Mouse (Mus musculus): ENCODE results near the gene March2.

Gene March2

DNA sequence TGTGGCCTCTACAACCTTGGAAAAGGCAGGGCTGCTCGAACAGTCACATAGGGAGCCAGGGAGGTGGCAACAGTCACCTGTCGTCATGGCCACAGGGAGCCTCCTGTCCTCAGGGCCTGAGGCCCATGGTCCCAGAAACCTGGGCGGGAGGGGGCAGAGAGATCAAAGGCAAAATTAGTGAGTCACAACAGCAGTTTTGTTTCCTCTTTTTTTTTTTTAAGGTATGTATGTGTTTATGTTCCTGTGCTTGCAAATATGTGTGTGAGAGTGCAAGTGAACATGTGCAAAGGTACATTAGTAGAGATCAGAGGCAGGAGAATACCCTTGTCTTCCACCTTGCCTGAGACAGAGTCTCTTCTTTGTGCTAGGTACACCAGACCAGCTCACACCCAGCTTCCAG lies 8.6 kb downstream of the March2 start:
- Histone ChIP-seq H3K4me3 (replicated peaks; ENCODE audit: low read length) (no peak overlapping the region), H3K4me1 (replicated peaks; ENCODE audit: low read depth, low read length) (peaks cover 11% of the 10 kb centered on the region), H3K27me3 (ENCODE audit: insufficient read depth, low read length) (no peaks in the 10 kb centered on the region), H3K36me3 (ENCODE audit: insufficient read depth, low read length) (peaks cover 48% of the 10 kb centered on the region), H3K9me3 (ENCODE audit: low read length) (no peaks in the 10 kb centered on the region)
- TF ChIP-seq CTCF (conservative IDR thresholded peaks at IDR 0.05; ENCODE audit: low read length) (no peak), POU5F1 (IDR thresholded peaks at IDR 0.05; ENCODE audit: borderline replicate concordance, low read length) (no peak), NANOG (IDR thresholded peaks at IDR 0.05; ENCODE audit: borderline replicate concordance, low read length) (no peak)

DNA sequence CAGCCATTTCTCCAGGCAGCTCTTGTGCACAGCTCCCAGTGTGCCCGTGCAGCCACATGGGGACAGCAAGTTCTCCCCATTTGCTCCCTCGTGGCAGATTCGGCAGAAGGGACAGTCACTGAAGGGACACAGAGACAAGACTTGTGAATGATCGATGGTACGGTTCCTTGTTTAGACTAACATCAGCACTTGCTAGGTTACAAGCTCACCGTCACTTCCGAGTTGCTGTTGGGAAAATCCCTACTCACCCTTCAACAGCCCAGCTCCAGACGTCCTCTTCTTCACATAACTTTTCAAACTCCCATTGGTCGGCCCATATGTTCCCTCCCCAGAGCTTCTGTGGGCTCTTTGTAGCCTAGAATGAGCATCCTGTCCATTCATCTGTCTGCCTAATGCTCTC lies 15.4 kb downstream of the March2 start:
- peaks cover 4% of the 10 kb centered on the region; the same call in 1 of the 2 replicates for H3K4me1 ChIP-seq (replicated peaks; ENCODE audit: low read depth, low read length)
- no peaks in the 10 kb centered on the region for H3K27me3 ChIP-seq (ENCODE audit: insufficient read depth, low read length)
- no peak overlapping the region for H3K4me3 ChIP-seq (replicated peaks; ENCODE audit: low read length)
- peaks cover 61% of the 10 kb centered on the region for H3K36me3 ChIP-seq (ENCODE audit: insufficient read depth, low read length)
- H3K9me3 ChIP-seq (ENCODE audit: low read length), result no peaks in the 10 kb centered on the region
- TF ChIP-seq CTCF (conservative IDR thresholded peaks at IDR 0.05; ENCODE audit: low read length) (no peak), POU5F1 (IDR thresholded peaks at IDR 0.05; ENCODE audit: borderline replicate concordance, low read length) (no peak), NANOG (IDR thresholded peaks at IDR 0.05; ENCODE audit: borderline replicate concordance, low read length) (no peak)

- H3K27me3 ChIP-seq (ENCODE audit: insufficient read depth, low read length), result no peaks in the 10 kb centered on the region
- H3K4me1 ChIP-seq (replicated peaks; ENCODE audit: low read depth, low read length), result peaks cover 4% of the 10 kb centered on the region; the same call in 1 of the 2 replicates
- no peak overlapping the region for H3K4me3 ChIP-seq (replicated peaks; ENCODE audit: low read length)
- H3K9me3 ChIP-seq (ENCODE audit: low read length), result no peaks in the 10 kb centered on the region
- peaks cover 63% of the 10 kb centered on the region for H3K36me3 ChIP-seq (ENCODE audit: insufficient read depth, low read length)
- TF ChIP-seq POU5F1 (IDR thresholded peaks at IDR 0.05; ENCODE audit: borderline replicate concordance, low read length) (no peak), CTCF (conservative IDR thresholded peaks at IDR 0.05; ENCODE audit: low read length) (no peak), NANOG (IDR thresholded peaks at IDR 0.05; ENCODE audit: borderline replicate concordance, low read length) (no peak)
Measured at GRCm38 (mm10) chr17:33702178-33702577, 16.3 kb downstream of the March2 start.

DNA sequence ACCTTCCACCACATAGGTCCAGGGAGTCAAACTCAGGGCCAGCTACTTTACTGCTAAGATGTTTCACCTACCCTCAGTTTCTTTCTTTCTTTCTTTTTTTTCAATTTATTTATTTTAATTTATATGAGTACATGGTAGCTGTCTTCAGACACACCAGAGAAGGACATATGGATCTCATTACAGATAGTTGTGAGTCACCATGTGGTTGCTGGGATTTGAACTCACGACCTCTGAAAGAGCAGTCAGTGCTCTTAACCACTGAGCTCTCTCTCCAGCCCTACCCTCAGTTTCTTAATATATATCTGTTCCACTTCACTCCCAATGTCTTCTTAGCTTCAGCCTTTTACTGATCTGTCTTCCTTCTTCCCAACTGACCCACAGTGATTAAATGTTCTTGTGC lies 23.0 kb downstream of the March2 start:
- H3K9me3 ChIP-seq (ENCODE audit: low read length), result no peaks in the 10 kb centered on the region
- H3K4me3 ChIP-seq (replicated peaks; ENCODE audit: low read length), result no peak overlapping the region
- no peaks in the 10 kb centered on the region for H3K4me1 ChIP-seq (replicated peaks; ENCODE audit: low read depth, low read length)
- no peak for TF ChIP-seq CTCF (conservative IDR thresholded peaks at IDR 0.05; ENCODE audit: low read length)
- no peak for TF ChIP-seq NANOG (IDR thresholded peaks at IDR 0.05; ENCODE audit: borderline replicate concordance, low read length)
- no peak for TF ChIP-seq POU5F1 (IDR thresholded peaks at IDR 0.05; ENCODE audit: borderline replicate concordance, low read length)
- no peaks in the 10 kb centered on the region for H3K27me3 ChIP-seq (ENCODE audit: insufficient read depth, low read length)
- peaks cover 67% of the 10 kb centered on the region for H3K36me3 ChIP-seq (ENCODE audit: insufficient read depth, low read length)

DNA sequence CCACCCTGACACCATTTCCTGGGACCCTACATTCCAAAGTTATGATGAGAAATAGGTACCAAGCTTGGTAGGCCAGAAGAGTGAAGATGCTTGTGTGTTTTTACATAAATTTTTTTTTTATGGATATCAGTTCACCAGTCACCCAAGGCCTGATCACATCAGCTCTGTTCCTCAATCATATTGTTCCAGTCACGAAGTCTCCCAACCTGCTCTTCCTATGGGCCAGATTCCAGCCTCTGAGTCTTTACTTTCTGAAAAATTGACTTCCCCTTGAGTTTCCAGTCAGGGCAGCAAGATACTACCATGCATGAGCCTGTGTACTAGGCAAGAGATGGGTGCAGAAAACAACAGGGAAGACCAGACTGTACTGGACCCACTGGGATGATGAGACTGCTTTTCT lies 31.7 kb downstream of the March2 start, which contains the start of gene Hnrnpm:
Gene Hnrnpm (minus strand): TSS at position 101 of the 400 bp plus-strand sequence.
- peaks cover 32% of the 10 kb centered on the region for H3K4me1 ChIP-seq (replicated peaks; ENCODE audit: low read depth, low read length)
- TF ChIP-seq CTCF (conservative IDR thresholded peaks at IDR 0.05; ENCODE audit: low read length), result no peak
- no peak for TF ChIP-seq POU5F1 (IDR thresholded peaks at IDR 0.05; ENCODE audit: borderline replicate concordance, low read length)
- no peak for TF ChIP-seq NANOG (IDR thresholded peaks at IDR 0.05; ENCODE audit: borderline replicate concordance, low read length)
- peak within 1 kb of the TSS; percentile 96 for H3K4me3 ChIP-seq (replicated peaks; ENCODE audit: low read length)
- no peaks in the 10 kb centered on the region for H3K27me3 ChIP-seq (ENCODE audit: insufficient read depth, low read length)
- no peaks in the 10 kb centered on the region for H3K9me3 ChIP-seq (ENCODE audit: low read length)
- H3K36me3 ChIP-seq (ENCODE audit: insufficient read depth, low read length), result peaks cover 33% of the 10 kb centered on the region

- H3K36me3 ChIP-seq (ENCODE audit: insufficient read depth, low read length), result peaks cover 43% of the 10 kb centered on the region
- H3K9me3 ChIP-seq (ENCODE audit: low read length), result no peaks in the 10 kb centered on the region
- peak overlapping the region; percentile 96 for H3K4me3 ChIP-seq (replicated peaks; ENCODE audit: low read length)
- no peaks in the 10 kb centered on the region for H3K27me3 ChIP-seq (ENCODE audit: insufficient read depth, low read length)
- peaks cover 42% of the 10 kb centered on the region for H3K4me1 ChIP-seq (replicated peaks; ENCODE audit: low read depth, low read length)
- TF ChIP-seq CTCF (conservative IDR thresholded peaks at IDR 0.05; ENCODE audit: low read length) (no peak), NANOG (IDR thresholded peaks at IDR 0.05; ENCODE audit: borderline replicate concordance, low read length) (no peak), POU5F1 (IDR thresholded peaks at IDR 0.05; ENCODE audit: borderline replicate concordance, low read length) (no peak)
Measured at GRCm38 (mm10) chr17:33685249-33685653, 33.2 kb downstream of the March2 start.

DNA sequence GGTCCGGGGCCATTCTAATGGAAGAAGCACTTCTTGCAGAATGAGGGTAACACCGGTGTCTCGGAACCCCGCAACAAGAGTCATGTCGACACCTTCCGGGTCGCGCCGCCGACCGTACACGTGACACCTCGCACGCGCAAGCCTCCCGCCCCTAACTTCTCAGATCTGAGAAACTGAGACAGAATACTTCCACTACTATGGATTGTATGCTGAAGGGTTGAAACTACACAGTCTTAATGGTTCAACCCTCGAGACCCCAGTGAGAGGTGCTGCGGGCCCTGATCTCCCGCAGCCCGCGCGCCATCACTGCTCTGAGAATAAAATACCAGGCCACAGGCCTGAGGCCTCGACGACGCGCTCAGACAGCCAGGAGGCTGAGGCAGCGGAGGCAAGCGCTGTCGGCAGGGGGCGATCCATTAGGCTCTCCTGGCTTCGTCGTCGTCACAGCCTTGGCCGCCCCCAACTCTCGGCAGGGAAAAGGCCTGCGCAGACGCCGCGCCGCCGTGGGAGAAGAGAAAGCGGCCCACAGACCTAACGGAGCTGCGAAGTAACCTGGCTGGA lies 33.7 kb downstream of the March2 start:
- Histone ChIP-seq H3K27me3 (ENCODE audit: insufficient read depth, low read length) (no peaks in the 10 kb centered on the region), H3K36me3 (ENCODE audit: insufficient read depth, low read length) (peaks cover 45% of the 10 kb centered on the region), H3K4me1 (replicated peaks; ENCODE audit: low read depth, low read length) (peaks cover 43% of the 10 kb centered on the region), H3K9me3 (ENCODE audit: low read length) (no peaks in the 10 kb centered on the region), H3K4me3 (replicated peaks; ENCODE audit: low read length) (peak overlapping the region; percentile 96)
- no peak for TF ChIP-seq POU5F1 (IDR thresholded peaks at IDR 0.05; ENCODE audit: borderline replicate concordance, low read length)
- no peak for TF ChIP-seq CTCF (conservative IDR thresholded peaks at IDR 0.05; ENCODE audit: low read length)
- TF ChIP-seq NANOG (IDR thresholded peaks at IDR 0.05; ENCODE audit: borderline replicate concordance, low read length), result no peak

GRCm38 (mm10) chr17:33681767-33682166 lies 36.7 kb downstream of the March2 start:
- Histone ChIP-seq H3K36me3 (ENCODE audit: insufficient read depth, low read length) (peaks cover 69% of the 10 kb centered on the region), H3K27me3 (ENCODE audit: insufficient read depth, low read length) (no peaks in the 10 kb centered on the region)

GRCm38 (mm10) chr17:33678771-33679170 lies 39.7 kb downstream of the March2 start:
- Histone ChIP-seq H3K27me3 (ENCODE audit: insufficient read depth, low read length) (no peaks in the 10 kb centered on the region), H3K36me3 (ENCODE audit: insufficient read depth, low read length) (peaks cover 91% of the 10 kb centered on the region)
- TF ChIP-seq CTCF (conservative IDR thresholded peaks at IDR 0.05; ENCODE audit: low read length), result no peak
- TF ChIP-seq NANOG (IDR thresholded peaks at IDR 0.05; ENCODE audit: borderline replicate concordance, low read length), result no peak
- no peak for TF ChIP-seq POU5F1 (IDR thresholded peaks at IDR 0.05; ENCODE audit: borderline replicate concordance, low read length)

More at GRCm38 (mm10) chr17:33681767-33682166, 36.7 kb downstream of the March2 start:
- no peak overlapping the region for H3K4me3 ChIP-seq (replicated peaks; ENCODE audit: low read length)
- H3K4me1 ChIP-seq (replicated peaks; ENCODE audit: low read depth, low read length), result peaks cover 69% of the 10 kb centered on the region
- H3K9me3 ChIP-seq (ENCODE audit: low read length), result no peaks in the 10 kb centered on the region
- no peak for TF ChIP-seq POU5F1 (IDR thresholded peaks at IDR 0.05; ENCODE audit: borderline replicate concordance, low read length)
- TF ChIP-seq NANOG (IDR thresholded peaks at IDR 0.05; ENCODE audit: borderline replicate concordance, low read length), result no peak
- TF ChIP-seq CTCF (conservative IDR thresholded peaks at IDR 0.05; ENCODE audit: low read length), result no peak

More at GRCm38 (mm10) chr17:33678771-33679170, 39.7 kb downstream of the March2 start:
- no peaks in the 10 kb centered on the region for H3K9me3 ChIP-seq (ENCODE audit: low read length)
- H3K4me3 ChIP-seq (replicated peaks; ENCODE audit: low read length), result no peak overlapping the region
- peaks cover 82% of the 10 kb centered on the region for H3K4me1 ChIP-seq (replicated peaks; ENCODE audit: low read depth, low read length)

Measured in E14TG2a.4 (cell line).